Mouse (Mus musculus) spleen, adult 10 weeks (tissue): ENCODE data around the gene Zfp456. TPM values are rescaled to one million over a fixed set of nuclear protein-coding genes. Genes with fewer than 3 reads are reported as not detected.

Experiments used
- polyA plus RNA-seq: library from polyadenylated mRNA; stranded (reverse); fragments of 350-450 nt; fragmentation: Illumina TruSeq; extraction: RNeasy Lipid Tissue Mini Kit (QIAGEN cat#74804); gene quantifications from one replicate; pipeline ENCODE4 v1.2.3, GENCODE M21; 2015; ENCODE audit warnings: low replicate concordance; ENCODE audit not compliant: insufficient read depth

Gene Zfp456
- 12.7 TPM for polyA plus RNA-seq

GRCm38 (mm10) chr13:67375050-67375911 is at the start of gene Zfp456, which contains the start of gene Gm28041:
Gene Zfp456 (minus strand): TSS chr13:67375810.
Gene Gm28041 (minus strand): TSS chr13:67375733.

GRCm38 (mm10) chr13:67421207-67421857 is 45.7 kb upstream of the Zfp456 start, which contains the start of gene Zfp459:
Gene Zfp459 (minus strand): TSS chr13:67421418.

DNA sequence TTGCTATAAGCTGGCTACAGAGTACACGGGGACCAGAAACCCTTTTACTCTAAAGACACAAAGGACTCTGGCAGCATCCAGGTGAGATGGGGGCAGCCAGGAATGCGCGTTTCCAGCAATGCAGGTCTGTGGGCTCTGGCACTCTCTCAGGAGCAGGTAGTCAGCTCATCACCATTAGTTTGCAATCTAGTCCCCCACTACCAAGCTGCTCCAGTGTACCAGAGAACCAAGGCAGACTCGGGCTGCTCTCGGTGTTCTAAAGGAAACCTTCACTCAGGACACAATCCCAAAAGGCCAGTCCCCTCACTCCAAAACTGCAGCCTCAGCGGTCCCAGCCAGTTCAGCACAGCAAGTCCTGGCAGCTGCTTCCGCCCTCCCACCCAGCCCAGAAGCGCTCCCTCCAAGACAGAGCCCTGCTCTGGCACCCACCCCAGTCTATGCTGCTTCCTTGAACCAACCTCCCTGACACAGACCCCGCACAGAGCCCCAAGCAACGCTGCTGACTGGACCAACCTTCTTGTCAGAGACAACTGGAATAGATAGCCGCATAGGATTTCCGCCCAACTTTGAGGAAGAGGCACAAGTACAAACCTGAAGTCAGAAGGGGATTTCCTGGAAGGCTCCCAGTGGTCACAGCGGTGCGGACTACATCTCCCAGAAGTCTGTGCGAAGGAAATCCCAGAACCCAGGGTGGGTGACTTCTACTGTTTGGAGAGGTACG is 23.7 kb upstream of the Zfp456 start, which contains the start of gene Zfp429:
Gene Zfp429 (minus strand): TSS at position 637 of the 721 bp plus-strand sequence.

GRCm38 (mm10) chr13:67360131-67360744 is 15.4 kb downstream of the Zfp456 start, which contains the start of the genes Gm28044 and Zfp953:
Gene Gm28044 (minus strand): TSS chr13:67360536.
Gene Zfp953 (minus strand): TSS chr13:67360605.

GRCm38 (mm10) chr13:67332019-67332724 is 43.4 kb downstream of the Zfp456 start, which contains the start of gene Zfp595:
Gene Zfp595 (minus strand): TSS chr13:67332570.

Other genes starting within 250 kb of the Zfp456 start
- gene Rsl1, start 202.6 kb downstream of the Zfp456 start, polyA plus RNA-seq = 31.5 TPM
- gene Zfp455, start 181.3 kb downstream of the Zfp456 start, polyA plus RNA-seq = 7.7 TPM
- gene Zfp458, start 97.3 kb downstream of the Zfp456 start, polyA plus RNA-seq = 6.9 TPM
- gene Zfp457, start 69.3 kb downstream of the Zfp456 start, polyA plus RNA-seq = 1.8 TPM
- 24.2 TPM for gene Zfp595, start 43.2 kb downstream of the Zfp456 start, polyA plus RNA-seq
- gene Gm28044, start 15.3 kb downstream of the Zfp456 start, polyA plus RNA-seq = 3.4 TPM
- 14.9 TPM for gene Zfp953, start 15.2 kb downstream of the Zfp456 start, polyA plus RNA-seq
- 2.8 TPM for gene Gm28041, start 77 bp downstream of the Zfp456 start, polyA plus RNA-seq
- gene Zfp429, start 24.0 kb upstream of the Zfp456 start, polyA plus RNA-seq = 37.0 TPM
- 5.2 TPM for gene Zfp459, start 45.6 kb upstream of the Zfp456 start, polyA plus RNA-seq
- 22.7 TPM for gene Zfp874a, start 75.8 kb upstream of the Zfp456 start, polyA plus RNA-seq
- gene Zfp874b, start 108.4 kb upstream of the Zfp456 start, polyA plus RNA-seq = 32.3 TPM
- 21.0 TPM for gene Zfp58, start 124.7 kb upstream of the Zfp456 start, polyA plus RNA-seq
- gene Gm26965, start 150.3 kb upstream of the Zfp456 start, polyA plus RNA-seq = 0.33 TPM
- gene Zfp87, start 150.4 kb upstream of the Zfp456 start, polyA plus RNA-seq = 32.9 TPM
- gene Zfp748, start 178.0 kb upstream of the Zfp456 start, polyA plus RNA-seq = 17.4 TPM
- gene Zfp729b, start 233.9 kb upstream of the Zfp456 start, polyA plus RNA-seq = 21.6 TPM